Mouse (Mus musculus) layer of hippocampus, adult 2 months (tissue): Measurements from ENCODE around the gene Krt36. TPM values are rescaled to one million over a fixed set of nuclear protein-coding genes. Genes with fewer than 3 reads are reported as not detected.

Source experiments
- DNase-seq, 2 experiments: peaks; one replicate each; pipeline ENCODE4 v3.0.0; 2022; ENCODE audit warnings: low spot score in 2 of 2
- H3K27ac ChIP-seq: fragments of 200-600 bp; 2 replicates; pipeline ENCODE4 v1.8.1; 2022
- H3K4me3 ChIP-seq: fragments of 200-600 bp; 2 replicates; pipeline ENCODE4 v1.8.1; 2022; ENCODE audit warnings: mild to moderate bottlenecking
- CTCF ChIP-seq: fragments of 200-600 bp; conservative IDR thresholded peaks from 2 replicates; pipeline ENCODE4 v1.8.1; 2022; ENCODE audit warnings: antibody characterized with exemption, mild to moderate bottlenecking, moderate library complexity
- total RNA-seq, 2 experiments: library from RNA; stranded (reverse); gene quantifications; 2 replicates each; pipeline ENCODE4 v1.2.3; 2021

Krt36 gene
- total RNA-seq, 2 experiments from 2014 or later: not detected

DNA sequence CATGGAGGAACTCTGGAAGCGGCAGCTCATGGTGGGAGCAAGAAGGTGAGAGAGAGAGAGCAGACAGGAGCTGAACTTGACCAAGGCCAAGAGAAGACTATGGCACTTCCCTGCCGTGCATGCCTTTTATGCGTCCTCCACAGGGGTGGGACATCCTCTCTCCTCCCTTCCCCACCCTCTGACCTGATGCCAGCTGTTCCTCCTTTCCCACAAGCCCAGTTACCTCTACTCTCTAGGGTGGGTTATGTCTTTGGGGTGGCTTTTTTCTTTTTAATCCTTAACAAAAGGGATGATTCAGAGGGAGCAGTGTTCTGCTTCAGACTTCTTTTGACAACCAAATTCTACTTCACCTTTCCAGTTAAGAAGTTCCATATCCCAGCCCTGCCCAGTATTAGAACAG, 16.0 kb upstream of the Krt36 start, which contains the start of gene Krt13:
TSS of gene Krt13 (minus strand) at position 101 of the 400 bp plus-strand sequence.
- Histone ChIP-seq H3K27ac (no peak within 1 kb of the TSS), H3K4me3 (no peak within 1 kb of the TSS)
- no peak for TF ChIP-seq CTCF
- no peak for DNase-seq

DNA sequence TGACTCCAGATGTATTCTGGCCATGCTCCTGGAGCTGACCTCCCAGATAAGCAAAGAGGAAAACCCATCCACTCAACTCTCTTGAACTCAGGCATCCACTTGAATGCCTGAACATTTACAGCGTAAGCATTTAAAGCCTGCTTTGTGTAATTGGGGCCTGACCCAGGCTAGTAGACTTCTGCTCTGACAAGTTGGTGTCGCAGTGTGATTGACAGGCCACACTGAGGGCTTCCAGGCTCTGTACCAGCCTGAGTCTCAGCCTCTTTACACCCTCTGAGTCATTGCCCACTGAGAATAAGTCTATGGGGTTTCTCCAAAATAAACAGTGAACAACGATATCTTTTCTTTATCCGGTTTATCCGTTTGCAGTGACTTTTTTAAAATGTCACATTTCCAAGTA, 14.9 kb upstream of the Krt36 start:
- Histone ChIP-seq H3K4me3 (no peak overlapping the region), H3K27ac (no peak overlapping the region)
- no peak for DNase-seq
- no peak for TF ChIP-seq CTCF

DNA sequence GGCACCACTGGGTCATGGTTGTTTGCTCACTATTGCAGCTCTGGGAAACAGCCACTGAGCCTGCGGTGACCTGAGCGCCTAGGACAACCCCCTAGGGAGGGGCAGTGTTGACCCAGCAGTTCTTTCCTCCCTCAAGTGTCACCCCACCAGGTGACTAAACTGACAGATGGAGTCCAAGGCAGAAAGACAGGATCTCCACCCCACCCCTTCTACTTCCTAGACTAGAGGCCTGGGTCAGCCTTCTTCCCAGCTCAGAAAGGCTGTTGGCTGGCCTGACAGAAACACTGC, 8.3 kb upstream of the Krt36 start:
- Histone ChIP-seq H3K4me3 (no peak overlapping the region), H3K27ac (no peak overlapping the region)
- no peak for TF ChIP-seq CTCF
- no peak for DNase-seq

DNA sequence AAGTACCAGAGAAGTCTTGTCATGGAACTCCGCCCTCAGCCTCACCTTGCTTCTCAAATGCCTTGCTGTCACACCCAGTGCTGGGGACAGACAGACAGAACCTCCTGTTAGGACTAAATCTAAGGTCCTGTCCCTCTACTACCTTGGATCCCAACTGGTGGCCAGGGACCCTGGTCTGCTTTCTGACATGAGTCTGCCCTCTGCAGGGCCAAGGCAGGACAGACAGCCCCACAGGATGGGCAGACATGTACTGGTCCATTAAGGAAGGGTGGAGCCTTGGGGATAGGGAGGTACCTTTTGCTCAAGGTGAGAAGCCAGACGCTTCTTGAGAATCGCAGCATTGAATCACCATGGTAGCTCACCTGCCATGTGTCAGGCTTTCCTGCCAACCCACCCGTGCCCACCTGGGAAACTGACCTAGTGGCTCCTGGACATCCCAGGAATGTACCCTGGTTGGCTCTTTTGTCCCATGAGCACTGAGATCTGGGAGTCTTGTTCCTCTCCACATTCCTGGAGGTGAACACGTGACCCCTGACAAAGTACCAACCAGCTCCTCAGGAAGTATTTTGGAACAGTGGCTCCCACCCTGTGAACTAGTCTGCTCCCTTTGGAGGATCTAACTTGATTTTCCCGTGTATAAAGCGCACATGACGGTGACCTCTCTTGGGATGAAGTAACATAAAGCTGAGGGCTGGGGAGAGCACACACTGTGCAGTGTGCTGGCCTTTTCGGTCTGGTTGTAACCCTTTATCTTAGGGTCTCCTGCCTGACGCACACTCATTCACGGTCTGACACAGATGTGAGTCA, 7.7 kb upstream of the Krt36 start:
- no peak overlapping the region for H3K27ac ChIP-seq
- no peak overlapping the region for H3K4me3 ChIP-seq
- no peak for TF ChIP-seq CTCF
- DNase-seq: no peak

DNA sequence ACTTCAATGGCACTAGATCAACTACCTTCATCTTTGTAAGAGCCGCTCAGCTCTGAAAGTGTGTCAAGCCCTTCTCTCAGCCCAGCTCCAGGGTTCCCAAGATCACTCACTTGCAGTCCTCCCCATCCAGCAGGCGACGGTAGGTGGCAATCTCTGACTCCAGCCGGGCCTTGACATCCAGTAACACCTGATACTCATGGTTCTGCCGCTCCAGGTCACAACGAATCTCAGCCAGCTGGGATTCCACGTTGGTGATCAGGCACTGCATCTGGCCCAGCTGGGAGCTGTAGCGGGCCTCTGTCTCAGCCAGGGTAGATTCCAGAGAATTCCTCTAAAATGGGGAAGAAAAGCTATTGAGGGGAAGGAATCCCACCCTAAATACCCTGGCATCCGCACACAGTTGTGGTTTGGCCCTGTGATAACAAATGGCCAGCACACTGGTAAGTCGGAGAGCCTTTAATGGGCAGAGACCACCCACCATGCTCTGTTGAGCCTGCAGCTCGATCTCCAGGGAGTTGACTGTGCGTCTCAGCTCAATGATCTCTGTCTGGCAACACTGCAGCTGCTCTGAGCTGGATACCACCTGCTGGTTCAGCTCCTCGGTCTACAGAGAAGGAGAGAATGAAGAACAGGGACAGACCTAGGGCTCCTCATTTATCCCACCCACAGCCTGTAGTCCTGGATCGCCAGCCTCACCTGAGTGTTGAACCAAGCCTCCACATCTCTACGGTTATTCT, 2.6 kb downstream of the Krt36 start:
- DNase-seq: no peak
- Histone ChIP-seq H3K27ac (no peak overlapping the region), H3K4me3 (no peak overlapping the region)
- no peak for TF ChIP-seq CTCF

DNA sequence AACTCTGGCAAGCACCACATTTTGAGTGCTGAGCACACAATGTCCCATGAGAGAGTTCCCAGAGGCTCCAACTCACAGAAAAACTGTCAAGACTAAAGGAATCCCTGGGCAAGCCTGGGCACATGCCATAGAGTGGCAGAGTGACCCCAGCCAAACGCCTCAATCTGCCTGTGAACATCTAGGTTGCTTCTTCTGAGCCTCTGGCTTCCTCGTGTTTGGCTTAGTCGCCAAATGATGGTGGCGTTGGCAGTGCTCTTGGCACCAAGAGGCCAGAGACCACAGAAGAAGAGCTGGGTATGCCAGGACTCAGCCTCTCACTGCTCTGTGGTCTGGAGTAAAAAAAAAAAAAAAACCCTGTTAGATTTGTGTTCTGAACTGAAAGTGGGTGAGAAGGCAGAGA, 5.0 kb downstream of the Krt36 start:
- no peak for DNase-seq
- TF ChIP-seq CTCF: no peak
- H3K4me3 ChIP-seq: no peak overlapping the region
- no peak overlapping the region for H3K27ac ChIP-seq

DNA sequence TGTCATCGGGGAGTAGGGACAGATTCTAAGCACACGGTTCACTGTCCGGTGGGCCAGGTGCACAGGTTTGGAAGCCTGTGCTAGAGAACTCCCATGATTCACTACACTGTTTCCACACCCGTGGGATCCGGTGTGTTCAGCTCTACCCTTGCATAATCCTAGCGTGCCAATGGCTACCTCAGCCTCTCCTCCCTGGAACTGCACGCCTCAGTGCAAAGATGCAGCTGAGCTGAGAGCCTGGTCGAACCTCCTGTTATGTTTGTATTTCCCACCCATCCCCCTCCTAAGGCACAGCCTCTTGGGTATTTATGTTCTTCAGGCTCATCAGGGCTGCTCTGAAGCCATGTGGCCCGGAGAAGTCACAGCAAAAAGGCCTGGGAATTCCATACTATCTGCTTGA, 7.6 kb downstream of the Krt36 start:
- Histone ChIP-seq H3K27ac (no peak overlapping the region), H3K4me3 (no peak overlapping the region)
- no peak for DNase-seq
- TF ChIP-seq CTCF: no peak

DNA sequence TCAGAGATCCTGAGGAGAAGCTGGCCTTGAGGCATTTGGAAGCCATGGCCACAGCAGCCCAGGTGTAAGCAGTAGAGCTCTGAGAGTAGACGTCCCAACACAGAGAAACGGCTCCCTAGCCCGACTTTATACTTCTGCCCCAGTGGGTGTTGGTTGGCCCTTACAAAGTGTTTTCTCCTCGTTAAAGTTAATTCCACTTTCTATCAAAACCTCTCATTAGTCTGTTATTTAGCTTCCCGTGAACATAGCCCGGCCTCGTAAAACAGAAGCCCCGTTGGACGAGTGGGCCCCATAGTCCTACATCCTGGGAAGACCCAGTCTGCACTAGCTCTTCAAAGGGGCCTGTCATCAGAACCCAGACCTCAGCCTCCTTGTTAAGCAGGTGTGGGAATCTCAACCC, 9.3 kb downstream of the Krt36 start, which contains the start of gene Krt35:
TSS of gene Krt35 (minus strand) at position 101 of the 400 bp plus-strand sequence.
- no peak for TF ChIP-seq CTCF
- no peak for DNase-seq
- H3K4me3 ChIP-seq: no peak within 1 kb of the TSS
- no peak within 1 kb of the TSS for H3K27ac ChIP-seq

DNA sequence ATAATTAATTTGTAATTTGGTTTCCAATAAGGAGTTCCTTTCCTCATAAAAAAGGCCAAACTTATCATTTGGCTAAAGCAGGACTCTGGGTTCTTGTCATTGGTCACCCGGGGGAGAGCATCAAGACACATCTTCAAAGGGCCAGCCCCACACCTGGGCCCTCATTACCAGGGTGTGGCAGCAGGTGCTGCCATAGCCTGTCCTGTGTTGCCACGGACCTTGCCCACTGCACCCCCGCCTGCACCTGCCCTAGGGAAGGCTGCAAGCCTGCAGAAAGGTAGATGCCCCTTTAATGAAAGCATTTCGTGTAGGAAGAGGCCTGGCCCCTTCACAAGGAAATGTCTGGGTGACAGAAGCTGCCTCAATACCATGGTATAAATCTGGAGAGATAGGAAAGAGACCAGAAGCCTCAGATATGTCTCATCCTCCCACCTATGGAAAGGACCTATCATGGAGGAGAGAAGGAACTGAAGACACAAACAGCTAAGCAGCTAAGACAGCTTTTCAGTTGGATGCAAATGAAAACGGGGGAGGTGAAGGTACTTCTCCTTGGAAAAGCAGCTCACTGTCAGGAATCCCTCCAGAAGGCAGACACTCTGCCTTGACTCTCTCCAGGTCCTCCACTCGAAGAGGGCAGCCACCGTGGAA, 16.9 kb downstream of the Krt36 start:
- TF ChIP-seq CTCF: no peak
- DNase-seq: no peak
- Histone ChIP-seq H3K27ac (no peak overlapping the region), H3K4me3 (no peak overlapping the region)

DNA sequence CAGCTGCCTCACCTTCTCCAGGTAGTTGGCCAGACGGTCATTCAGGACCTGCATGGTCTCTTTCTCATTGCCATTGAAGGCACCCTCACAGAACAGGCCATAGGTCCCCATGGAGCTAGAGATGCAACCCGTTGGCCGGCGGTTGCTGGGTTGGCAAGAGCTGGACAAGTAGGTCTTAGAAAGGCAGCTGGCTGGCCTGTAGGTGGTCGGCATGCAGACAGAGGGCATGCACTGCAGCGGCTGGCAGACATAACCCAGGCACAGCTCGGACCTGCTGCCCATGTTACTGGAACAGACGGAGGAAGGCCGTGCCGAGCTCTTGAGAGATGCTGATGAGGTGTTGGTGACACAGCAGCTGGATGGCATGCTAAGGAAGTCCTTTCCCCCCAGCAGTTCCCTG, 17.6 kb downstream of the Krt36 start, which contains the start of gene Krt32:
TSS of gene Krt32 (minus strand) at position 366 of the 400 bp plus-strand sequence.
- DNase-seq: no peak
- no peak within 1 kb of the TSS for H3K4me3 ChIP-seq
- no peak within 1 kb of the TSS for H3K27ac ChIP-seq
- TF ChIP-seq CTCF: no peak

DNA sequence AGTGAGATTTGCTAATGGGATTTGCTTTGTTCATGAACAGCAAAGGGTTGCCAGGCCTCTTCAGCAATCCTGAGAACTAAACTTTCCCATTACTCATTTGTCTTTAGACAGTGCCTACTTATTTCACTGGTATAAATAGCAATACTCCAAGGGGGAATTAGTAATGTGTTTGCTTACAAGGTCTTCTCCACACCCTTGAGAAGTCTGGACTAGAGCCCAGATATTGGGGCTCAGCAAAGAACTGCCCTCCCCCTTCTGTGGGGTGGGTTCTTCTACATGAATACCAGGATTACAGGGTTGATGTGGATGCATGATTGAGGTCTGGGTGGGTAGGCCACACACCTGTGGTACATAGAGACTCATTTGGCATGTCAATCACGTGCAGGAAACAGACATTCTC, 31.6 kb downstream of the Krt36 start:
- no peak for DNase-seq
- no peak overlapping the region for H3K27ac ChIP-seq
- H3K4me3 ChIP-seq: no peak overlapping the region
- no peak for TF ChIP-seq CTCF

DNA sequence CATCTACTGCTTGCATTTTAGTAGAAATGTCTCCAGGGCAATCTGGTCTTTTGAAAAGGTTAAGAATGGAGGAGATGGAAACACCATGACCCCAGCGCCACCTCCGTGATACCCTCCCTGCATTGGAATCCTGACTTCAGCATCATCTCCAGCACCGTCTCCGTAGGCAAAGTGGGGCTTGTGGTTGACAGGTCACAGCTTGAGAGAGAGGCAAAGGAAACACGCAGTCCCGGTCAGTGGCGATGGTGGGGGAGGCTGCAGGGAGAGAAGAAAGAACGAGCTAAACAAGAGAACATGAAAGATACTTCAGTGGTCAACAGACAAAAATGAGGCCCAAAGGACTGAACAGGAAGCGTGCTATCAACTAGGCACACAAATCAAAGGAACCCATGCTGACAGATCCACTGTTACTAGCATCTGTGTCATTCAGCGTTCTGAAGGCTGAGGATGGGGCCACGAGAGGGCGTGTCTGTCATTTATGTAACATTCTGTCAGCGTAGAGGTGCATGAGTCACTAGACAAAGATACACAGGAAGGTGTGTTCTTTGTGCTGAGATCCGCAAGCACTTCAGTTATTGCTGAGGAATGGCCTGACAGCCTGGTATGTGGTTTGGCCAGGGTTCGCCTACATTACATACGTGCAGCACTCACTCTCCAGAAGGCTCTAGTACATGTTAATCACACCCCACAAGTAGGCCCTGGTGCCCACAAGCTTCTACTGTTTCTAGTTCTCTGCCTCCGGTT, 38.0 kb downstream of the Krt36 start:
- TF ChIP-seq CTCF: no peak
- Histone ChIP-seq H3K27ac (no peak overlapping the region), H3K4me3 (no peak overlapping the region)
- no peak for DNase-seq
